Mouse (Mus musculus) midbrain, embryonic 16.5 days (tissue): Measurements from ENCODE around the gene Dgkg. TPM values are rescaled to one million over a fixed set of nuclear protein-coding genes. Genes with fewer than 3 reads are reported as not detected.

Source experiments
- ATAC-seq: fragments of 200-750 bp; cut with Nextera tagmentation; 2 replicates; pipeline ENCODE4 v1.8.0; 2017; ENCODE audit warnings: moderate TSS enrichment
- H3K27ac ChIP-seq: fragments of 300-500 bp; sonication (generic); 2 replicates; pipeline ENCODE4 v1.5.1; 2014; ENCODE audit warnings: mild to moderate bottlenecking, low read length, mixed read lengths
- H3K27me3 ChIP-seq: fragments of 300-500 bp; sonication (generic); 2 replicates; pipeline ENCODE4 v1.6.1; 2014; ENCODE audit warnings: low read depth, low read length, mixed read lengths; ENCODE audit not compliant: control insufficient read depth, insufficient read depth
- H3K36me3 ChIP-seq: fragments of 300-500 bp; sonication (generic); 2 replicates; pipeline ENCODE4 v1.6.1; 2014; ENCODE audit warnings: mild to moderate bottlenecking, low read length, moderate library complexity, mixed read lengths; ENCODE audit not compliant: control insufficient read depth, insufficient read depth
- H3K4me1 ChIP-seq: fragments of 300-500 bp; sonication (generic); 2 replicates; pipeline ENCODE4 v1.6.1; 2014; ENCODE audit warnings: mild to moderate bottlenecking, low read length, mixed read lengths; ENCODE audit not compliant: control insufficient read depth, insufficient read depth
- H3K4me2 ChIP-seq: fragments of 300-500 bp; sonication (generic); 2 replicates; pipeline ENCODE4 v1.6.1; 2014; ENCODE audit warnings: mild to moderate bottlenecking, low read length, mixed read lengths
- H3K4me3 ChIP-seq: fragments of 300-500 bp; sonication (generic); 2 replicates; pipeline ENCODE4 v1.5.1; 2014; ENCODE audit warnings: low read depth, mild to moderate bottlenecking, low read length, moderate library complexity, mixed read lengths
- H3K9ac ChIP-seq: fragments of 300-500 bp; sonication (generic); 2 replicates; pipeline ENCODE4 v1.6.1; 2014; ENCODE audit warnings: low read depth, low read length, mixed read lengths
- H3K9me3 ChIP-seq: fragments of 300-500 bp; sonication (generic); replicated peaks from 2 replicates; pipeline ENCODE4 v1.6.1; 2014; ENCODE audit warnings: mild to moderate bottlenecking, low read length, mixed read lengths; ENCODE audit not compliant: control insufficient read depth, poor library complexity, severe bottlenecking
- WGBS: fragments of 180-500 bp; shearing (Covaris S2); extraction: QIAGEN DNeasy Blood & Tissue Kit; methylation state at CpG from one replicate; pipeline ENCODE4 v1.1.7; 2014; 5-methylcytosine and 5-hydroxymethylcytosine counted together
- polyA plus RNA-seq: library from polyadenylated mRNA; unstranded; fragments of >200 nt; fragmentation: Nextera tagmentation; extraction: Ambion mirVana; gene quantifications from 2 replicates; pipeline ENCODE4 v1.2.1, GENCODE M21; 2015

Dgkg gene
- polyA plus RNA-seq, 1 experiment from 2014 or later: 4.6 TPM

GRCm38 (mm10) chr16:22467111-22467510 lies 189.9 kb downstream of the Dgkg start:
- 84% methylated on average over 2 of the region's 2 CpGs for WGBS

GRCm38 (mm10) chr16:22466381-22466780 lies 190.6 kb downstream of the Dgkg start:
- Histone ChIP-seq H3K4me2 (no peak overlapping the region), H3K9ac (no peak overlapping the region), H3K9me3 (no peaks in the 10 kb centered on the region), H3K4me3 (no peak overlapping the region), H3K4me1 (no peaks in the 10 kb centered on the region), H3K27me3 (no peaks in the 10 kb centered on the region), H3K36me3 (no peaks in the 10 kb centered on the region), H3K27ac (no peak overlapping the region)
- ATAC-seq: no peak
- 88% methylated on average over 11 of the region's 11 CpGs for WGBS

More at GRCm38 (mm10) chr16:22467111-22467510, 189.9 kb downstream of the Dgkg start:
- H3K36me3 ChIP-seq: no peaks in the 10 kb centered on the region
- no peak overlapping the region for H3K27ac ChIP-seq
- H3K27me3 ChIP-seq: no peaks in the 10 kb centered on the region
- no peak overlapping the region for H3K9ac ChIP-seq
- no peak overlapping the region for H3K4me3 ChIP-seq
- H3K4me1 ChIP-seq: no peaks in the 10 kb centered on the region
- ATAC-seq: no peak
- H3K9me3 ChIP-seq: no peaks in the 10 kb centered on the region
- H3K4me2 ChIP-seq: no peak overlapping the region

GRCm38 (mm10) chr16:22462220-22462619 lies 194.8 kb downstream of the Dgkg start:
- Histone ChIP-seq H3K36me3 (no peaks in the 10 kb centered on the region), H3K9ac (no peak overlapping the region), H3K4me1 (no peaks in the 10 kb centered on the region), H3K27me3 (no peaks in the 10 kb centered on the region), H3K27ac (no peak overlapping the region), H3K4me3 (no peak overlapping the region), H3K4me2 (no peak overlapping the region), H3K9me3 (no peaks in the 10 kb centered on the region)
- 90% methylated on average over 3 of the region's 3 CpGs for WGBS
- no peak for ATAC-seq

- ATAC-seq: no peak
- no peaks in the 10 kb centered on the region for H3K27me3 ChIP-seq
- WGBS: 78% methylated on average over 6 of the region's 6 CpGs
Measured at GRCm38 (mm10) chr16:22461728-22462127, 195.3 kb downstream of the Dgkg start.

GRCm38 (mm10) chr16:22460960-22461359 lies 196.1 kb downstream of the Dgkg start:
- Histone ChIP-seq H3K27me3 (no peaks in the 10 kb centered on the region), H3K4me2 (no peak overlapping the region), H3K9me3 (no peaks in the 10 kb centered on the region), H3K9ac (no peak overlapping the region), H3K36me3 (no peaks in the 10 kb centered on the region), H3K27ac (no peak overlapping the region), H3K4me1 (no peaks in the 10 kb centered on the region), H3K4me3 (no peak overlapping the region)
- ATAC-seq: no peak
- 89% methylated on average over 1 of the region's 1 CpGs for WGBS

More at GRCm38 (mm10) chr16:22461728-22462127, 195.3 kb downstream of the Dgkg start:
- no peaks in the 10 kb centered on the region for H3K4me1 ChIP-seq
- H3K36me3 ChIP-seq: no peaks in the 10 kb centered on the region
- H3K4me3 ChIP-seq: no peak overlapping the region
- H3K4me2 ChIP-seq: no peak overlapping the region
- no peaks in the 10 kb centered on the region for H3K9me3 ChIP-seq
- no peak overlapping the region for H3K9ac ChIP-seq
- H3K27ac ChIP-seq: no peak overlapping the region

GRCm38 (mm10) chr16:22452082-22452481 lies 204.9 kb downstream of the Dgkg start:
- Histone ChIP-seq H3K9ac (no peak overlapping the region), H3K4me1 (no peaks in the 10 kb centered on the region), H3K9me3 (no peaks in the 10 kb centered on the region), H3K27me3 (no peaks in the 10 kb centered on the region), H3K4me3 (no peak overlapping the region), H3K36me3 (no peaks in the 10 kb centered on the region), H3K27ac (no peak overlapping the region), H3K4me2 (no peak overlapping the region)
- 76% methylated on average over 9 of the region's 9 CpGs for WGBS
- no peak for ATAC-seq

- H3K4me1 ChIP-seq: no peaks in the 10 kb centered on the region
- H3K36me3 ChIP-seq: no peaks in the 10 kb centered on the region
- H3K4me2 ChIP-seq: no peak overlapping the region
- H3K27me3 ChIP-seq: peaks cover 1% of the 10 kb centered on the region; the same call in 1 of the 2 replicates
- 77% methylated on average over 6 of the region's 6 CpGs for WGBS
- no peak for ATAC-seq
- H3K9ac ChIP-seq: no peak overlapping the region
- H3K27ac ChIP-seq: no peak overlapping the region
- no peaks in the 10 kb centered on the region for H3K9me3 ChIP-seq
- H3K4me3 ChIP-seq: no peak overlapping the region
Measured at GRCm38 (mm10) chr16:22448093-22448492, 208.9 kb downstream of the Dgkg start.

- Histone ChIP-seq H3K4me1 (peaks cover 9% of the 10 kb centered on the region; the same call in 1 of the 2 replicates), H3K27ac (no peak overlapping the region), H3K4me3 (no peak overlapping the region), H3K9me3 (no peaks in the 10 kb centered on the region), H3K9ac (no peak overlapping the region), H3K27me3 (peaks cover 25% of the 10 kb centered on the region), H3K36me3 (no peaks in the 10 kb centered on the region), H3K4me2 (no peak overlapping the region)
- ATAC-seq: no peak
- WGBS: 72% methylated on average over 6 of the region's 6 CpGs
Measured at GRCm38 (mm10) chr16:22444786-22445185, 212.2 kb downstream of the Dgkg start.

GRCm38 (mm10) chr16:22442202-22442601 lies 214.8 kb downstream of the Dgkg start:
- Histone ChIP-seq H3K4me3 (no peak overlapping the region), H3K9me3 (no peaks in the 10 kb centered on the region), H3K4me1 (peaks cover 16% of the 10 kb centered on the region), H3K9ac (no peak overlapping the region), H3K27me3 (peaks cover 34% of the 10 kb centered on the region), H3K36me3 (no peaks in the 10 kb centered on the region), H3K4me2 (no peak overlapping the region), H3K27ac (no peak overlapping the region)
- no peak for ATAC-seq
- WGBS: 18% methylated on average over 7 of the region's 7 CpGs
